Mouse (Mus musculus) v-Abl transformed pro-B cells (cell line): ENCODE data around the gene Exosc10.

Source experiments
- in situ Hi-C, 2 experiments: fragments of 400-800 bp; cut with MboI; formaldehyde crosslinking; loops; one replicate each; pipeline ENCODE4 v1.15.1; 2025; ENCODE audit not compliant: unreplicated experiment in 2 of 2

The Exosc10 gene

GRCm38 (mm10) chr4:148603376-148604139 is 45.3 kb downstream of the Exosc10 start:
- in situ Hi-C loops: loop anchor here (5.0 to 25.0 kb wide), 4 partner anchors 49 to 649 kb away; partner anchors contain the start of gene Exosc10 (in 1 of the 2)

GRCm38 (mm10) chr4:148604141-148604540 is 45.9 kb downstream of the Exosc10 start:
- in situ Hi-C loops: loop anchor here (5.0 to 25.0 kb wide), 4 partner anchors 49 to 649 kb away; partner anchors contain the start of gene Exosc10 (in 1 of the 2)

- in situ Hi-C loops: loop anchor here (5.0 to 25.0 kb wide), 7 partner anchors 32 to 650 kb away; partner anchors contain the start of gene Exosc10 (in 1 of the 2)
Observed at GRCm38 (mm10) chr4:148604541-148605165, 46.4 kb downstream of the Exosc10 start.

GRCm38 (mm10) chr4:148607758-148608157 is 49.5 kb downstream of the Exosc10 start:
- in situ Hi-C loops: loop anchor here (5.0 to 25.0 kb wide), 6 partner anchors 35 to 653 kb away; partner anchors contain the start of gene Exosc10 (in 1 of the 2)

- in situ Hi-C loops: loop anchor here (5.0 to 25.0 kb wide), 7 partner anchors 38 to 655 kb away; partner anchors contain the start of gene Exosc10 (in 1 of the 2)
Observed at GRCm38 (mm10) chr4:148609805-148610204, 51.6 kb downstream of the Exosc10 start.

- in situ Hi-C loops: loop anchor here (10.0 to 25.0 kb wide), 2 partner anchors 123 to 126 kb away; no protein-coding TSS in a partner anchor
Observed at GRCm38 (mm10) chr4:148610631-148611364, 52.6 kb downstream of the Exosc10 start.

GRCm38 (mm10) chr4:148612557-148612956 is 54.3 kb downstream of the Exosc10 start:
- in situ Hi-C loops: loop anchor here (10.0 to 25.0 kb wide), 2 partner anchors 125 to 128 kb away; no protein-coding TSS in a partner anchor

GRCm38 (mm10) chr4:148613738-148614137 is 55.5 kb downstream of the Exosc10 start:
- in situ Hi-C loops: loop anchor here (10.0 to 25.0 kb wide), 2 partner anchors 126 to 129 kb away; no protein-coding TSS in a partner anchor

- in situ Hi-C loops: loop anchor here (5.0 to 25.0 kb wide), 3 partner anchors 73 to 135 kb away; no protein-coding TSS in a partner anchor
Observed at GRCm38 (mm10) chr4:148619805-148620204, 61.6 kb downstream of the Exosc10 start.

GRCm38 (mm10) chr4:148620718-148621117 is 62.5 kb downstream of the Exosc10 start:
- in situ Hi-C loops: loop anchor here in 1 of 2 experiments (5.0 to 25.0 kb wide), 2 partner anchors 73 to 133 kb away; no protein-coding TSS in a partner anchor

- in situ Hi-C loops: loop anchor here in 1 of 2 experiments (5.0 to 25.0 kb wide), 2 partner anchors 75 to 135 kb away; no protein-coding TSS in a partner anchor
Observed at GRCm38 (mm10) chr4:148622485-148622884, 64.3 kb downstream of the Exosc10 start.

- in situ Hi-C loops: loop anchor here in 1 of 2 experiments (5.0 to 25.0 kb wide), 2 partner anchors 76 to 136 kb away; no protein-coding TSS in a partner anchor
Observed at GRCm38 (mm10) chr4:148623609-148624008, 65.4 kb downstream of the Exosc10 start.

GRCm38 (mm10) chr4:148625010-148625409 is 66.8 kb downstream of the Exosc10 start:
- in situ Hi-C loops: no loop called here

- in situ Hi-C loops: no loop called here
Observed at GRCm38 (mm10) chr4:148625756-148626622, 67.8 kb downstream of the Exosc10 start.

GRCm38 (mm10) chr4:148626623-148627185 is 68.5 kb downstream of the Exosc10 start, which contains the start of gene Tardbp:
Tardbp (minus strand) TSS chr4:148627019.
- in situ Hi-C loops: no loop called here

GRCm38 (mm10) chr4:148627246-148627645 is 69.0 kb downstream of the Exosc10 start:
- in situ Hi-C loops: no loop called here
